Mouse (Mus musculus): ENCODE measurements at regions not wholly inside any gene's neighbourhood (a gene's known extent, or its start where the extent isn't known, plus 50 kb on each side); places are given as distances from the start of the nearest gene placed in this dataset.

DNA sequence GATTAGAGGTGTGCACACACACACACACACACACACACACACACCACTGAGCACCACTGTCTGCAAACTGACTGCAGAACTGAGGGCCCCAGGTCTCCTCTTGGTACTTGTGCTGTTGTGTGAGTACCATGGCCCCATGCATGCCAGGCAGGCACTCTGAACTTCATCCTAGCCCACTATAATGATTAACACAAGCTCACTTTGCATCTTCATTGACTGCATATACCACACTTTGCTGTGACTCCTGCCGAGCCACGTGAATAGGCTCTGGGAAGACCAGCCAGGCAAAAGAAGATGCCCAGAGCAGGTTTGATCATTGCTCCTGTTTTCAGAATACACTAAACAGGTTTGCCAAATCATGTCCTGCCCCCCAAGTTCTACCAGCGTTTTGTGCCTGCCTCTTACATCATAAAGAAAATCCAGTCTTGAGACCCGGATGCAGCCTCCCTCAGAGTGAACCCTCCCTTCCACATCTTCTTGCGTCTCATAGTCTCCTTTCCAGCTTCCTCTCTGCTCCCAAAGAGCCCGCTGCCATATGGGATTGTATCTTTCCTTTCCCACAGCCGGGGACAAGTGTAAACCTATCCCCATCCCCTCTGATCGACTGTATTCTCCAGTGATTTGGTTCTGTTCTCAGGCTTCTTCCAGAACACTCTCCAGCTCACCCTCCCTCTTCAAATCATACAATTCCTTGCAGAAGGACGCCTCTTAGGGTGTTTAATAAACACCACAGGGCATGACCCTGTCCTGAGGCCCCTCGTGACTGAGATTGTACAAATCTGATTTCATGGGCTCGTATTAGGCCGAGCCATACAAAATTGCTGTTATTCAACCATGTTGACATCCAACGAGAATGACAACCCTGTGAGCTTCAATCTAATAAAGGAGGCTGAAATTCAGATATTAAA lies 215.6 kb upstream of the Jarid2 start:
- no peak for TF ChIP-seq POLR2A (IDR thresholded peaks at IDR 0.05; ENCODE audit: low read depth, low read length)
- TF ChIP-seq CTCF (IDR thresholded peaks at IDR 0.05; ENCODE audit: extremely low read depth, insufficient read length, insufficient replicate concordance, low read depth, low read length): no peak

Measured in small intestine, adult 2 months (tissue).